Mouse (Mus musculus) lung, postnatal 0 days (tissue): ENCODE measurements around the gene Tomm40. TPM values are rescaled to one million over a fixed set of nuclear protein-coding genes. Genes with fewer than 3 reads are reported as not detected.
"Not testable (repeated sequence)": the region's sequence is repeated elsewhere in the genome, so short reads cannot be mapped to it uniquely, and the experiment has no call there.

Experiments used
- ATAC-seq: fragments of 200-750 bp; cut with Nextera tagmentation; 2 replicates; pipeline ENCODE4 v1.8.0; 2017; ENCODE audit warnings: moderate library complexity
- DNase-seq: peaks from one replicate; pipeline ENCODE4 v3.0.0-alpha.2; 2016; ENCODE audit warnings: low spot score
- H3K27ac ChIP-seq: fragments of 300-500 bp; sonication (generic); 2 replicates; pipeline ENCODE4 v1.5.1; 2014; ENCODE audit warnings: antibody characterized with exemption, mild to moderate bottlenecking, low read length, mixed read lengths
- H3K27me3 ChIP-seq: fragments of 300-500 bp; sonication (generic); replicated peaks from 2 replicates; pipeline ENCODE4 v1.6.1; 2014; ENCODE audit warnings: low read length, mixed read lengths; ENCODE audit not compliant: insufficient read depth
- H3K36me3 ChIP-seq: fragments of 300-500 bp; sonication (generic); 2 replicates; pipeline ENCODE4 v1.6.1; 2014; ENCODE audit warnings: low read length, mixed read lengths; ENCODE audit not compliant: insufficient read depth
- H3K4me1 ChIP-seq: fragments of 300-500 bp; sonication (generic); 2 replicates; pipeline ENCODE4 v1.6.1; 2014; ENCODE audit warnings: antibody characterized with exemption, low read depth, low read length, mixed read lengths; ENCODE audit not compliant: insufficient read depth
- H3K4me2 ChIP-seq: fragments of 300-500 bp; sonication (generic); replicated peaks from 2 replicates; pipeline ENCODE4 v1.6.1; 2014; ENCODE audit warnings: low read depth, mild to moderate bottlenecking, low read length, moderate library complexity, mixed read lengths
- H3K4me3 ChIP-seq: fragments of 300-500 bp; sonication (generic); 2 replicates; pipeline ENCODE4 v1.5.1; 2014; ENCODE audit warnings: low read depth, low read length
- H3K9ac ChIP-seq: fragments of 300-500 bp; sonication (generic); replicated peaks from 2 replicates; pipeline ENCODE4 v1.6.1; 2014; ENCODE audit warnings: low read depth, mild to moderate bottlenecking
- H3K9me3 ChIP-seq: fragments of 300-500 bp; sonication (generic); 2 replicates; pipeline ENCODE4 v1.6.1; 2016; ENCODE audit warnings: low read length, mixed read lengths
- CTCF ChIP-seq: IDR thresholded peaks from 2 replicates; pipeline ENCODE4 v1.5.1; 2016; ENCODE audit warnings: antibody characterized with exemption, mild to moderate bottlenecking
- EP300 ChIP-seq: IDR thresholded peaks from 2 replicates; pipeline ENCODE4 v1.6.1; 2016; ENCODE audit warnings: antibody characterized with exemption, mild to moderate bottlenecking, control low read depth
- WGBS: fragments of 180-500 bp; shearing (Covaris S2); extraction: QIAGEN DNeasy Blood & Tissue Kit; methylation state at CpG from one replicate; pipeline ENCODE4 v1.1.7; 2014; 5-methylcytosine and 5-hydroxymethylcytosine counted together
- polyA plus RNA-seq: library from polyadenylated mRNA; unstranded; fragments of >200 nt; fragmentation: Nextera tagmentation; extraction: Ambion mirVana; gene quantifications from 2 replicates; pipeline ENCODE4 v1.2.1, GENCODE M21; 2015

Tomm40 gene
- polyA plus RNA-seq, 1 experiment from 2014 or later: 62.4 TPM

DNA sequence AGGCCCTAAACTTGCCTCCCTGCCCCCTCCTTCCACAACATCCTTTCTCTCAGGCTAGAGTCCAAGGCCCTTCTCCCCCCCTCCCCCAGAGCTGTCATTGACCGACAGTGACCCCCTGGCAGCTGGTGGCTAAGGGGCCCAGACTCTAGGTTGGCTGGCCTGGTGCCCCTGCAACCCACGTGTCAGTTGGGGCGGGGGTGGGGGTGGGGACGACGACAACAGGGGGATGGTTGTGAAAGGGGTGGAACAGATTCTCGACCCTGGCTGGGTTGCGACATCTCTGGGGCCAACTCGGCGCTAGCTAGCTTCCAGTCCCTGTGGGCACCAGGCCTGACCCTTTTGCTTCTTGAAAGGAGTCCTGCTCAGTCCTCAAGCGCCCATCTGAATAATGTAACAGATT, 21.8 kb downstream of the Tomm40 start:
- peaks cover 13% of the 10 kb centered on the region; the same call in 1 of the 2 replicates for H3K4me1 ChIP-seq
- no peaks in the 10 kb centered on the region for H3K36me3 ChIP-seq
- ATAC-seq (peak; percentile 72), DNase-seq (peak; percentile 89)
- H3K27me3 ChIP-seq: no peaks in the 10 kb centered on the region
- no peak overlapping the region for H3K4me3 ChIP-seq
- 15% methylated on average over 10 of the region's 10 CpGs for WGBS
- TF ChIP-seq EP300: no peak
- no peak for TF ChIP-seq CTCF
- H3K4me2 ChIP-seq: no peak overlapping the region
- no peak overlapping the region for H3K9ac ChIP-seq
- peak overlapping the region; percentile 81 for H3K27ac ChIP-seq
- no peaks in the 10 kb centered on the region for H3K9me3 ChIP-seq

DNA sequence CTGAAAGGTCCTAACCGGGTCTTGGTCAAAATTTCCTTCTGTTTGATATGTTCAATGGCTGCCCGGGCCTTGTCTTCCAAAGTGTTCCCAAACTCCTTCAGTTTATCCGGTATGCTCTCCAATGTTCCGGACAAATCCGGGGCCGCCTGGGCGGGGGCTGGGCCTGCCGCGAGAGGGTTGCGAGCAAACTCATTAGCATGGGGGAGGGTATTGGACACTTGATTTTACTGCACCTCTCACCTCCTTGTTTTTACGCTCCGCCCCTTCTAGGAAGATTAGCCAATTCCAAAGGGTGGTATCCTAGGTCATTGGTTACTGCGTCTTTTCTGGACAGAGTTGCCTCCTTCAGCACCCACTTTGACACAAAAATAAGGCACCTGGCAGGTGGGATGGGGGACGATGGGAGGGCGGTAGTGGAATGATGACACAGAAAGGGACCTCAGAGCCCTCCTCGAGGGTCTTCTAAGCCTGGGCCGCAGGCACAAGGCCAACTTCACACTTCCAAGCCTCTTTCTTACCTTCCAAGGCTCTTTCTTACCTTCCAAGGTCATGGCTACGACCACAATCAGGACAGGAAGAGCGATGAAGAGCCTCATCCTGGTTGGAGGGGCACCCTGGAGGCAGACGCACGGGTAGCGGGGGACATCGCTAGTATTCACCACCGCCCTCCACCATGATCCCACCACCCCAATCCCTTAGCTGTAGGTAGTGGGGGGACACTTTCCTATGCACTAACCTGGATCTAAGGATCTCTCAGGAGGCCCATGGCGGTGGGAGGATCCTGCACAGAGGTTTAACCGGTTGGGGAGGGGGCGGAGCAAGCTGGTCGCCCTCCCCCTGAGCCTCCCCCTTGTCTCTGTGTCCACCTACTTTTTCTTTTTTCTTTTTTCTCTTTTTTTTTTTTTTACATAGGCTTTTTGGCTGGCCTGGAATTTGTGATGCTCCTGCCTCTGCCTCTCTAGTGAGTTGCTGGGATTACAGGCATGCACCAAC, 23.1 kb downstream of the Tomm40 start, which contains the start of gene Apoc1:
TSS of gene Apoc1 (minus strand) at position 788 of the 993 bp plus-strand sequence.
- Histone ChIP-seq H3K4me1 (peaks cover 13% of the 10 kb centered on the region; the same call in 1 of the 2 replicates), H3K4me3 (no peak within 1 kb of the TSS), H3K36me3 (no peaks in the 10 kb centered on the region), H3K9ac (no peak within 1 kb of the TSS), H3K4me2 (0 out of 2 replicates have a peak within 1 kb of the TSS, but pooled peaks have one; percentile 19), H3K27ac (peak within 1 kb of the TSS; percentile 81), H3K27me3 (no peaks in the 10 kb centered on the region), H3K9me3 (no peaks in the 10 kb centered on the region)
- peak; percentile 61 for ATAC-seq
- peak; percentile 84 for DNase-seq
- 53% methylated on average over 28 of the region's 28 CpGs for WGBS
- TF ChIP-seq CTCF (no peak), EP300 (no peak)

DNA sequence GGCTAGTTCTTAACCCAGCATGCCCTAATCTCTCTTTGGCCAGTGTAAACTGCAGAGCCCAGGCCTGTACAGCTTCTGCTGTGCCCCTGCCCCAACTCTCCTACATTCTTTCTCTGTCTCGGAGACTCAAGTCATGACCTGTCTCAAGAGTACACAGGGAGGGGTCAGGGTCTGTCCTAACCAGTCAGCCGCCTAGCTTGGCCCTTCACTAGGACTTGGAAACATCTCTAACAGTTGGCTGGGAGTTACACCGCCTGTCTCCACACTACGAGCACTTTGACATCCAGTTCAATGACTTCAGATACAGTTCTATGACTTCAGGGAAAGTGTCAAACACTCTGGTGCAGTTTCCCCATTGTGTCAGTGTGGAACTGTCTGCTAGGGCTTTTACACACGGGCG, 23.8 kb downstream of the Tomm40 start:
- H3K9me3 ChIP-seq: no peaks in the 10 kb centered on the region
- H3K4me3 ChIP-seq: no peak overlapping the region
- H3K27me3 ChIP-seq: no peaks in the 10 kb centered on the region
- H3K4me2 ChIP-seq: no peak overlapping the region
- peak; percentile 27 for ATAC-seq
- no peak overlapping the region for H3K9ac ChIP-seq
- DNase-seq: peak; percentile 64
- H3K4me1 ChIP-seq: peaks cover 13% of the 10 kb centered on the region; the same call in 1 of the 2 replicates
- WGBS: 48% methylated on average over 6 of the region's 6 CpGs
- H3K36me3 ChIP-seq: no peaks in the 10 kb centered on the region
- peak overlapping the region; percentile 81 for H3K27ac ChIP-seq
- TF ChIP-seq CTCF (no peak), EP300 (0 out of 2 replicates have a peak, but pooled peaks have one; percentile 9)

DNA sequence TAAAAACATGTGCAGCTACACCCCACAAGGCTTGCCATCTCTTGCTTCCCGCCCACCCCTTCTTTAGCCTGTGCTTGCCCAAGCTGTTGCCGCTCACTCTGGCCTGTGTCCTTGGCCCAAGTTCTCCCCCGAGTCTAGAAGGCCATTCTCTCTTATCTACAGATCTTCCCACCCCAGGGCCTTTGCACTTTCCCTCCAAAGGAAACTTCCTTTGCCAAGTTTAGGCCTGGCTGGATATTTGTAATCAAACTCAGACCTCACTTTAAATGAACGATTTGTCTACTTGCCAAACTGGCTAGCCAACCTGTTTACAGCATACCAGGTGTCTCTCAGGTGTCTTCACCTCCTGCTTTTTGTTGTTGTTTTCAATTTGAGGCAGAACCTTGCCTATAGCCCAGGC, 24.4 kb downstream of the Tomm40 start:
- Histone ChIP-seq H3K4me1 (peaks cover 13% of the 10 kb centered on the region; the same call in 1 of the 2 replicates), H3K4me3 (no peak overlapping the region), H3K27me3 (no peaks in the 10 kb centered on the region), H3K9me3 (no peaks in the 10 kb centered on the region), H3K9ac (no peak overlapping the region), H3K36me3 (no peaks in the 10 kb centered on the region), H3K27ac (peak overlapping the region; percentile 81; the same call in 1 of the 2 replicates), H3K4me2 (no peak overlapping the region)
- WGBS: 73% methylated on average over 4 of the region's 4 CpGs
- ATAC-seq (no peak), DNase-seq (no peak)
- TF ChIP-seq CTCF: no peak
- no peak for TF ChIP-seq EP300

DNA sequence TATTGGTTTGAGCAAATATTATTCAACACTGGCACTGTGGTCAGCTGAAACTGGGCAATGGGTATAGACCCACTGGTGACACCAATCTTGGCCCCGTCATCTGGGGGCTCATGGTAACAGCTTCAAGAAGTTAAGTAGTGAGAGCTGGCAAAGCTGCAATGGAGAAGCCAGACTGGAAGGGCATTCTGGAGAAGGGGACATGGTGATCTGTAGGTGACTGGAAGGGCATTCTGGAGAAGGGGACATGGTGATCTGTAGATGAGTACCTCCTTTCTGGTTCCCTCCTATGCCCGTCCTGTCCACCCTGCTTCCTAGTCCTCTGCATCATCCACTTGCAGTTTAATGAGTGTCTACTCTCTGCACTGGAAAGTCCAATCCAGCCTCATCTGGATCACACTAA, 26.6 kb downstream of the Tomm40 start:
- ATAC-seq (no peak), DNase-seq (no peak)
- TF ChIP-seq CTCF (no peak), EP300 (no peak)
- no peaks in the 10 kb centered on the region for H3K36me3 ChIP-seq
- WGBS: 89% methylated on average over 2 of the region's 2 CpGs
- no peaks in the 10 kb centered on the region for H3K27me3 ChIP-seq
- H3K4me1 ChIP-seq: peaks cover 5% of the 10 kb centered on the region; the same call in 1 of the 2 replicates
- no peak overlapping the region for H3K27ac ChIP-seq
- H3K9me3 ChIP-seq: no peaks in the 10 kb centered on the region
- H3K4me2 ChIP-seq: no peak overlapping the region
- no peak overlapping the region for H3K4me3 ChIP-seq
- no peak overlapping the region for H3K9ac ChIP-seq

DNA sequence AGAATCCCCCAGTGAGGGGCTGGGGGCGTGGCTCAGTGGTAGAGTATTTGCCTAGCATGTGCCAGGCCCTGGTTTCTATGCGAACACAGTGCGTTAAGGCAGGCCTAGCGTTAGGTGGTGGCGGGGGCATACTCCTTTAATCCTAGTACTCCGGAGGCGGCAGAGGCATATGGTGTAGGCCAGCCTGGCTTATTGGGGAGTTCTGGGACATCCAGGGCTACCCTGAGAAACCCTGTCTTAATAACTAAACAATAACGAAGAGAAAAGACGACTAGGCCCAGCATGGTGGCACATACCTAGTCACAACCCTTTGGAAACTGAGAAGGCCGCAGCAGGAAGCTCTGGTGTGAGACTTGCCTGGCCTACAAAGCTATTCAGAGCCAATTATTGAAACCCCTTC, 27.1 kb downstream of the Tomm40 start:
- Histone ChIP-seq H3K4me1 (peaks cover 8% of the 10 kb centered on the region; the same call in 1 of the 2 replicates), H3K27me3 (no peaks in the 10 kb centered on the region), H3K36me3 (no peaks in the 10 kb centered on the region), H3K4me2 (no peak overlapping the region), H3K4me3 (no peak overlapping the region), H3K27ac (no peak overlapping the region), H3K9ac (no peak overlapping the region), H3K9me3 (no peaks in the 10 kb centered on the region)
- TF ChIP-seq CTCF (no peak), EP300 (no peak)
- no peak for DNase-seq
- 91% methylated on average over 10 of the region's 10 CpGs for WGBS
- ATAC-seq: no peak

DNA sequence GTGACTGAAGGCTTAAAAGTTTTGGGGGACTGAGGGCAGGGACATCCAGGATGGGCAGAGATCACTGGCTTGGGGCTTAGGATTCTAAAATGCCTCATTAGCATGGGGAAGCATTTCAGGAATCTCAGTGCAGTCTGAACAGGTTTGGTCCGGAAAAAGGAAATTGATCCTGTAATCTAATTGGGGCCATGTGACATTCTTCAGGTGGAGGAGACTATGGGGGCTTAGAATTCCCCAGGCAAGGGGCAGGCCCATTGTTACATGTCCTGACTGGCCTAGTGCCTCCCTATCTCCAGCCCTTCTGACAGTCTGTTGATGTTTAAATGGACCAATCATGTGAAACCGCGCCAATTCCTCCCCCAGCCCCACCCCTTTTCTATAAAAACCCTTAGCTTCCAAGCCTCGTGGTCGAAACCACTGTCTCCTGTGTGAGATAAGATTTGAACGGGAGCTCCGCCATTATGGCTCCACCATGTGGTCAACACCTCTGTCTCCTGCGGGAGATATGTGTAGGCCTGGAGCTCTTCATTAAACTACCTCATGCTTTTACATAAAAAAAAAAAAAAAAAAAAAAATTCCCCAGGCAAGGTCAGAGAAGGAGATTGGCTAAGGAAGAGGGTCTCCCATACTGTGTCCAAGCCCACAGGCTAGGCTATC, 28.2 kb downstream of the Tomm40 start:
- 61% methylated on average over 8 of the region's 8 CpGs for WGBS
- H3K4me2 ChIP-seq, H3K9me3 ChIP-seq, DNase-seq, H3K27me3 ChIP-seq, ATAC-seq, H3K4me3 ChIP-seq, H3K9ac ChIP-seq, H3K27ac ChIP-seq, H3K36me3 ChIP-seq: not testable (repeated sequence)
- H3K4me1 ChIP-seq: peaks cover 11% of the 10 kb centered on the region; the same call in 1 of the 2 replicates
